In the genomic region with DNA sequence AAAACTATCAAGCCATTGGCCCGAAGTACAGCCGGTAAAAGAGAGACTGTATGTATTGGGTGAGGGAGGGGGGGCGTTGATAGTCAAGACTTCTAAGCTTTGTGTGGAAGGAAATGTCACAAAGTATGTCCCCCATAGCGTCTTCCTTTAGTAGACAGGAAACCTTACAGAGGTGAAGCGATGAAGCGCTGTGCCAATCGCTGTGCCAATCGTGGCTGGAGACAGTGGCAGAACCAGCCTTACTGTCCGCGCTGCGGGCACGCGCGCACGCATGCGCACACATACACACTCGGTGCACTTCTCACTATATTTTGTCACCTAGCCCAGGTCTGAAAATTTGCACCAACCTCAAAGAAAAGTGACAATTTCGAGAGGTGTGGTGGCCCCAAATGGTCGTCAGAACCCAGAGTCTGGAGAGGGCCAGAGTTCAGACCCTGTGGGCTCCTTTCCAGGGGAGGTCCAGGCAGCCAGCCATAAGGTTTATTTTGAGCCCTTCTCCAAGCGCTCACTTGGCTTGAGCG, we compare ENCODE assay signal across 21 mouse cellular contexts. TPM values are rescaled to one million over a fixed set of nuclear protein-coding genes. Genes with fewer than 3 reads are reported as not detected.
A peak's percentile ranks its signal among the peaks of the same experiment; 100 is the strongest.
DNase-seq lines count a peak whose midpoint lies in the region; ATAC-seq and TF ChIP-seq lines count a peak whose summit lies in the region.
"Had no signal": no experiment of that assay in that cellular context is flagged by ENCODE, and none has a peak within 500 bp of the region (broad histone marks: within the 10 kb centered on the region; RNA-seq: fewer than 3 reads in every experiment).

No protein-coding gene starts in this region.

- no peak overlapping the region for H3K4me3 ChIP-seq in heart, embryonic 10.5 days
- peak overlapping the region; percentile 41 for H3K4me3 ChIP-seq in testis, adult 2 months (ENCODE audit: control insufficient read depth, low read depth, low read length)
- H3K4me3 ChIP-seq in midbrain, embryonic 16.5 days (ENCODE audit: low read depth, low read length), result peak overlapping the region; percentile 24
- H3K4me3 ChIP-seq: embryonic facial prominence, embryonic 15.5 days; heart, embryonic 12.5 days; limb, embryonic 13.5 days had no signal

- peaks cover 11% of the 10 kb centered on the region for H3K4me1 ChIP-seq in heart, embryonic 10.5 days
- H3K4me1 ChIP-seq in testis, adult 2 months (ENCODE audit: control insufficient read depth, insufficient read depth, low read length), result peaks cover 6% of the 10 kb centered on the region
- peaks cover 2% of the 10 kb centered on the region; the same call in 1 of the 2 replicates for H3K4me1 ChIP-seq in midbrain, embryonic 16.5 days (ENCODE audit: control insufficient read depth, insufficient read depth, low read length)

- peak; percentile 61 for DNase-seq in heart, embryonic 10.5 days (ENCODE audit: low spot score)
- no peak for DNase-seq in heart, adult 11 months
- DNase-seq in testis, postnatal 10 days (ENCODE audit: low spot score), result no peak
- no peak for DNase-seq in left cerebral cortex, postnatal 4 days
- no peak for DNase-seq in left cerebral cortex, adult 11 months (ENCODE audit: low spot score)
- DNase-seq: adrenal gland, postnatal 25 days; cerebellum, adult 9-10 months; gastrocnemius, postnatal 25 days; heart, postnatal 4 days; thymus, adult 2 months had no signal

- H3K27me3 ChIP-seq in heart, embryonic 10.5 days (ENCODE audit: insufficient read depth, poor library complexity, severe bottlenecking), result peaks cover 85% of the 10 kb centered on the region
- H3K27me3 ChIP-seq in testis, adult 2 months (ENCODE audit: control insufficient read depth, insufficient read depth, low read length), result no peaks in the 10 kb centered on the region
- peaks cover 58% of the 10 kb centered on the region for H3K27me3 ChIP-seq in midbrain, embryonic 16.5 days (ENCODE audit: control insufficient read depth, insufficient read depth, low read depth, low read length)

- H3K9me3 ChIP-seq in heart, embryonic 10.5 days, result no peaks in the 10 kb centered on the region
- H3K9me3 ChIP-seq in midbrain, embryonic 16.5 days (replicated peaks; ENCODE audit: control insufficient read depth, low read length, poor library complexity, severe bottlenecking), result no peaks in the 10 kb centered on the region
- H3K9me3 ChIP-seq: embryonic facial prominence, embryonic 15.5 days; heart, embryonic 12.5 days; limb, embryonic 13.5 days had no signal

- ATAC-seq in midbrain, embryonic 16.5 days, result no peak
- ATAC-seq: intestine, postnatal 0 days had no signal

- intact Hi-C loops in left cerebral cortex, postnatal 4 days (cut with DNase I), result no loop called here

- 42% methylated on average over 21 of the region's 21 CpGs for WGBS in heart, embryonic 10.5 days
- WGBS in midbrain, embryonic 16.5 days, result 43% methylated on average over 21 of the region's 21 CpGs

- H3K9ac ChIP-seq in midbrain, embryonic 16.5 days (ENCODE audit: low read depth, low read length), result no peak overlapping the region
- H3K9ac ChIP-seq: embryonic facial prominence, embryonic 15.5 days; heart, embryonic 12.5 days; limb, embryonic 13.5 days; liver, embryonic 14.5 days had no signal

- H3K27ac ChIP-seq in heart, embryonic 10.5 days, result no peak overlapping the region
- no peak overlapping the region for H3K27ac ChIP-seq in testis, adult 2 months (ENCODE audit: control insufficient read depth, insufficient read depth, low read depth, low read length)
- H3K27ac ChIP-seq in midbrain, embryonic 16.5 days (ENCODE audit: low read length), result no peak overlapping the region
- H3K27ac ChIP-seq: embryonic facial prominence, embryonic 15.5 days; kidney, postnatal 0 days; limb, embryonic 13.5 days; liver, embryonic 14.5 days had no signal

- peak overlapping the region; percentile 31 for H3K4me2 ChIP-seq in midbrain, embryonic 16.5 days (ENCODE audit: low read length)
- H3K4me2 ChIP-seq: embryonic facial prominence, embryonic 15.5 days; heart, embryonic 12.5 days; limb, embryonic 13.5 days had no signal

- no peak for TF ChIP-seq CTCF in testis, adult 2 months (IDR thresholded peaks at IDR 0.05; ENCODE audit: control insufficient read depth, insufficient read depth, insufficient replicate concordance, low read depth, low read length)

- no peaks in the 10 kb centered on the region for H3K36me3 ChIP-seq in heart, embryonic 10.5 days
- H3K36me3 ChIP-seq in testis, adult 2 months (ENCODE audit: control insufficient read depth, insufficient read depth, low read length), result no peaks in the 10 kb centered on the region
- no peaks in the 10 kb centered on the region for H3K36me3 ChIP-seq in midbrain, embryonic 16.5 days (ENCODE audit: control insufficient read depth, insufficient read depth, low read length)
- H3K36me3 ChIP-seq: embryonic facial prominence, embryonic 15.5 days; heart, embryonic 12.5 days; limb, embryonic 13.5 days had no signal

- TF ChIP-seq POLR2A in testis, adult 2 months (IDR thresholded peaks at IDR 0.05; ENCODE audit: control insufficient read depth, low read depth, low read length), result no peak

RNA-seq across cellular contexts. Expression of gene Neurog3, which starts 5.1 kb away (rescaled TPM):
- not detected in 2 replicates for polyA plus RNA-seq in heart, embryonic 10.5 days (2016; fragmentation: Nextera tagmentation; extraction: Ambion mirVana)
- 0.79 and 0.87 TPM in 2 replicates for polyA plus RNA-seq in testis, adult 2 months (2012; rRNA removed)
- not detected in 2 replicates for polyA plus RNA-seq in midbrain, embryonic 16.5 days (2015; fragmentation: Nextera tagmentation; extraction: Ambion mirVana)
- not detected for total RNA-seq in left cerebral cortex, postnatal 4 days (2021)
- total RNA-seq: adrenal gland, postnatal 25 days; gastrocnemius, postnatal 25 days; heart, postnatal 4 days; layer of hippocampus, adult 18-20 months; megakaryocyte progenitor cell, adult 5-6 weeks had no signal
- polyA plus RNA-seq: embryonic facial prominence, embryonic 15.5 days; heart, embryonic 12.5 days; kidney, postnatal 0 days; limb, embryonic 13.5 days; lung, embryonic 16.5 days had no signal

RNA-seq across cellular contexts. Expression of gene Fam241b, which starts 15.9 kb away (rescaled TPM):
- polyA plus RNA-seq in heart, embryonic 10.5 days (2016; fragmentation: Nextera tagmentation; extraction: Ambion mirVana), result 3.1 and 5.9 TPM in 2 replicates
- polyA plus RNA-seq in testis, adult 2 months (2012; rRNA removed), result 5.3 and 6.1 TPM in 2 replicates
- polyA plus RNA-seq in midbrain, embryonic 16.5 days (2015; fragmentation: Nextera tagmentation; extraction: Ambion mirVana), result 224 and 236 TPM in 2 replicates
- total RNA-seq in left cerebral cortex, postnatal 4 days (2021), result 10 to 100 TPM; 77.9 to 92.9 TPM
- total RNA-seq: megakaryocyte progenitor cell, adult 5-6 weeks had no signal

Comparison
In these comparisons a context has a peak if more than half of its experiments do, and no peak if none do; other contexts are left out.
1. RNA of gene Fam241b, which starts 15.9 kb away (polyA plus RNA-seq): 224 to 236 TPM in midbrain, embryonic 16.5 days; 3.1 to 5.9 TPM in heart, embryonic 10.5 days and 5.3 to 6.1 TPM in testis, adult 2 months; every median in the first group is over 10 times any median in the second.